Mouse (Mus musculus) embryonic fibroblast, embryonic 13.5 days (primary cell): ENCODE measurements at regions not wholly inside any gene's neighbourhood (a gene's known extent, or its start where the extent isn't known, plus 50 kb on each side); places are given as distances from the start of the nearest gene placed in this dataset.

Experiments used
- CTCF ChIP-seq: IDR thresholded peaks from 2 replicates; pipeline ENCODE4 v1.5.1; 2011; ENCODE audit warnings: mild to moderate bottlenecking, control low read depth, low read length, moderate library complexity, borderline replicate concordance; ENCODE audit not compliant: insufficient read depth
- POLR2A ChIP-seq: IDR thresholded peaks from 2 replicates; pipeline ENCODE4 v1.6.1; 2011; ENCODE audit warnings: low read depth, mild to moderate bottlenecking, control low read depth, low read length, moderate library complexity

GRCm38 (mm10) chr14:58446776-58447354 lies 376.5 kb downstream of the Fgf9 start:
- TF ChIP-seq CTCF, result no peak
- no peak for TF ChIP-seq POLR2A
